Mouse (Mus musculus): Measurements from ENCODE around the gene Rxylt1. TPM values are rescaled to one million over a fixed set of nuclear protein-coding genes. Genes with fewer than 3 reads are reported as not detected.

Gene Rxylt1
- polyA plus RNA-seq (2021; fragmentation: Nextera tagmentation) = 33.7 and 33.8 TPM in 2 replicates
- long read RNA-seq, experiment 1, full-length matches to known transcripts = 127 of 150 reads
- long read RNA-seq, experiment 1, partial matches to known transcripts = 2 of 150 reads
- long read RNA-seq, experiment 1, other reads (novel, unspliced or antisense) = 21 of 150 reads
- long read RNA-seq, experiment 2, full-length matches to known transcripts = 44 of 73 reads
- long read RNA-seq, experiment 2, partial matches to known transcripts = 17 of 73 reads
- long read RNA-seq, experiment 2, other reads (novel, unspliced or antisense) = 12 of 73 reads

DNA sequence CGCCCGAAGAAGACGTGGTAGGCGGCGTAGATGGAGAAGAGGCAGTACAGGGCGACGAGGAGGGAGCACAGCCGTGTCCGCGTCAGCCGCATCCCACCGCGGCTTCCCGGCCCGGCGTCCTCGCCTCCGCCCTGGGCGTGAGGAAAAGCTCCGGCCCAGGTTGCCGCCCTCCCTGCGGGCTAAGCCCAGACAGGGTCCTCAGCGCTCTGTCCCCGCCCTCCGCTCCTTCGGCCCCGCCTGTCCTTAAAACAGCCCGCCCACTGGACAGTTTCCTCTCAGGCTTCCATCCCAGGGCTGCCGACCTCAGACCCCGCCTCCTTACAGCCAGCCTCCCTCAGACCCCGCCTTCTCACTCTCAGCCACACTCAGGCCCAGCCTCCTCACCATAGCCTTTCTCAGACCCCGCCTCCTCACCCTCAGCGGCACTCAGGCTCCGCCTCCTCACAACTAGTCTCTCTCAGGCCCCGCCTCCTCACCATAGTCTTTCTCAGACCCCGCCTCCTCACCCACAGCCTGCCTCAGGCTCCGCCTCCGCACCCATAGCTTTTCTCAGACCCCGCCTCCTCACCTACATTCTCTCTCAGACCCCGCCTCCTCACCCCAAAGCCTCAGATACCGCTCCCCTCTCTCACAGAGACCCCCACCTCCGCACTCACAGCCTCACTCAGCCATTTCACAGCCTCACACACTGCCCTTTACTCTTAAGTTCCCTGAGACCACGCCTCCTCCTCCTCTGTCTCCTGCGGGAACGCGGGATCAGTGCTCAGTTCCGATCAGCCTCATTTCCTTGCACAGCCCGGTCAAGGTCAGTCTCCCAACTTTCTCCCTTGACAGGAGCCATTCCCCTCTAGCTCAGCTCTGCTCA is at the start of gene Rxylt1:
Rxylt1 (minus strand) TSS at position 392 of the 865 bp plus-strand sequence.

DNA sequence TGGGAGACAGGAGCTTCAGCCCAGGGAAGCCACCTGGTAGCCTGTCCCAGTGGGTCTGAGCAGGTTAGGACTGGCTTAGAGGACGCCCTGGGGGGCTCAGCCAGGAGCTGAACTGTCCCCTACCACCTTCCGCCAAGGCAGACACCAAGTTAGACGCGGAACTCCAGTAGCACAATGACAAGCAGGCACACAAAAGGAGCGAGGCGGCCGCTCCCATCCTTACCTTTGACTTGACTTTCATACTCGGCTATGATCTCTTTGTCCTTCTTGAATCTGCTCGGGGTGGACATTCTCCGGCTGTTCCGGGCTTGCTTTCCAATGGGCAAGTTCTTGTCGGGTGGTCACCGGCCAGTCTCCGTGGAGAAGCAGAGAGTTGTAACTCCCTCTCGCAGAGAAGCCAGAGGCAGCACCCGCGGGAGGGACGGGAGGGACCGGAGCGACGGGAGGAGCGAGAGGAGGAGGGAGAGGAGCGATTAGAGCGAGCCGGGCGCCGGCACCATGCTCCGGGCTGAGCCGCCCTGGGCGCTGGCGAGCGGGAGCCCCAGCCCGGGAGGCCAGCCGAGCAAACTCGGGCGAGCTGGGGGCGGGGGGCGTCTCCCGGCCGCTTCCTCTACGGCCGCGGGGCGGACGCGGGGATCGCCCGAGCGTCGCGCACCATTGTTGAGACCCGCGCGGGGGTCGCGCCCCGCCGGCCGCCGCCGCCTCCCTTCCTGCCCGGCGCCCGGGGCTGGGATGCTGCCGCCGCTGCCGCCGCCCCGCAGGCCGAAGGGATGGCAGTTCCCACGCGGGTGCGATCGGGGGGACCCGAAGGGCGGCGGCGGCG is 50.1 kb downstream of the Rxylt1 start, which contains the start of gene Srgap1:
Srgap1 (minus strand) TSS at position 412 of the 823 bp plus-strand sequence.

Other genes starting within 250 kb of the Rxylt1 start
- 1.8 and 2.1 TPM in 2 replicates for gene Srgap1, start 50.1 kb downstream of the Rxylt1 start, polyA plus RNA-seq (2021; fragmentation: Nextera tagmentation)